Mouse (Mus musculus): ENCODE measurements around the gene Antxr1.

GRCm38 (mm10) chr6:87189755-87190154 is 145.9 kb downstream of the Antxr1 start:
- TF ChIP-seq CTCF (IDR thresholded peaks at IDR 0.05; ENCODE audit: insufficient read depth, low read length) (no peak), POLR2A (IDR thresholded peaks at IDR 0.05; ENCODE audit: borderline replicate concordance, extremely low read depth, low read depth, low read length) (no peak)

Measured in lung, adult 2 months (tissue).